Mouse (Mus musculus): Measurements from ENCODE around the gene Dclk1.

- TF ChIP-seq CTCF (IDR thresholded peaks at IDR 0.05; ENCODE audit: borderline replicate concordance, insufficient read depth, low read length) (no peak), POLR2A (IDR thresholded peaks at IDR 0.05; ENCODE audit: low read depth, low read length) (no peak)
Measured at GRCm38 (mm10) chr3:55551912-55552311, 309.7 kb downstream of the Dclk1 start.
